ENCODE assay signal across 16 mouse cellular contexts in the genomic region with DNA sequence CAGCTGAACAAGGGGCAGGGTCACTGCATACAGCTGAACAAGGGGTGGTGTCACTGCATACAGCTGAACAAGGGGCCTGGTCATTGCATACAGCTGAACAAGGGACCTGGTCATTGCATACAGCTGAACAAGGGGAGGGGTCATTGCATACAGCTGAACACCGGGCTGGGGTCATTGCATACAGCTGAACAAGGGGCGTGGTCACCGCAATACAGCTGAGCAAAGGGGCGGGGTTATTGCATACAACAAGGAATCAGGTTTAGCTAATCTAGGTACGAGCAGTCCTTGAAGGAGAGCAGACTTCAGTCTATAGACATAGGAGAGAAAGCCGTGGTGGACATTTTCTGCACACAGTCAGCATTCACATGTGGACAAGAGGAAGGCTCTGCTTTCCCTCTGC.
"Had no signal": no experiment of that assay in that cellular context is flagged by ENCODE, and none has a peak within 500 bp of the region (broad histone marks: within the 10 kb centered on the region; RNA-seq: fewer than 3 reads in every experiment).

No protein-coding gene starts in this region.

- H3K27ac ChIP-seq: neural tube, embryonic 12.5 days; neural tube, embryonic 13.5 days; neural tube, embryonic 15.5 days; stomach, embryonic 15.5 days; stomach, postnatal 0 days had no signal

- H3K4me1 ChIP-seq: neural tube, embryonic 12.5 days; neural tube, embryonic 13.5 days; neural tube, embryonic 15.5 days; stomach, embryonic 15.5 days had no signal

- H3K27me3 ChIP-seq: stomach, embryonic 15.5 days had no signal

- H3K4me2 ChIP-seq: neural tube, embryonic 12.5 days; neural tube, embryonic 13.5 days; neural tube, embryonic 15.5 days; stomach, embryonic 15.5 days had no signal

- H3K9ac ChIP-seq: neural tube, embryonic 12.5 days; neural tube, embryonic 13.5 days; neural tube, embryonic 15.5 days; stomach, embryonic 15.5 days had no signal

- H3K4me3 ChIP-seq: neural tube, embryonic 12.5 days; neural tube, embryonic 13.5 days; neural tube, embryonic 15.5 days; stomach, embryonic 15.5 days had no signal

- H3K36me3 ChIP-seq: neural tube, embryonic 12.5 days; neural tube, embryonic 13.5 days; neural tube, embryonic 15.5 days; stomach, embryonic 15.5 days had no signal

- H3K9me3 ChIP-seq: neural tube, embryonic 12.5 days; neural tube, embryonic 13.5 days; neural tube, embryonic 15.5 days; stomach, embryonic 15.5 days had no signal

- DNase-seq: right cerebral cortex, adult 18-20 months; right cerebral cortex, postnatal 14 days; right cerebral cortex, postnatal 25 days; right cerebral cortex, postnatal 4 days; spleen, adult 18-20 months; thymus, adult 18-20 months; thymus, adult 2 months; thymus, postnatal 14 days; thymus, postnatal 25 days; thymus, postnatal 36 days; thymus, postnatal 4 days had no signal
